Mouse (Mus musculus) lung, postnatal 36 days (tissue): ENCODE results near the gene Sirpb1b.
"Not testable (repeated sequence)": the region's sequence is repeated elsewhere in the genome, so short reads cannot be mapped to it uniquely, and the experiment has no call there.

Experiments used
- DNase-seq: peaks from one replicate; pipeline ENCODE4 v3.0.0; 2022; ENCODE audit warnings: mixed read lengths

Gene Sirpb1b

GRCm38 (mm10) chr3:15574887-15575286 lies at the start of gene Sirpb1b:
Gene Sirpb1b, minus strand, starts transcription at chr3:15575065.
- peak; percentile 57 for DNase-seq

- DNase-seq, result not testable (repeated sequence)
Measured at GRCm38 (mm10) chr3:15590377-15591117, 15.7 kb upstream of the Sirpb1b start.

- not testable (repeated sequence) for DNase-seq
Measured at GRCm38 (mm10) chr3:15586665-15587064, 11.8 kb upstream of the Sirpb1b start.

GRCm38 (mm10) chr3:15583452-15583851 lies 8.6 kb upstream of the Sirpb1b start:
- no peak for DNase-seq

- not testable (repeated sequence) for DNase-seq
Measured at GRCm38 (mm10) chr3:15582948-15583347, 8.1 kb upstream of the Sirpb1b start.

GRCm38 (mm10) chr3:15576466-15576865 lies 1.6 kb upstream of the Sirpb1b start:
- peak; percentile 60 for DNase-seq

- no peak for DNase-seq
Measured at GRCm38 (mm10) chr3:15528589-15528988, 46.3 kb downstream of the Sirpb1b start.

- DNase-seq, result not testable (repeated sequence)
Measured at GRCm38 (mm10) chr3:15513608-15514007, 61.3 kb downstream of the Sirpb1b start.

- not testable (repeated sequence) for DNase-seq
Measured at GRCm38 (mm10) chr3:15507792-15508321, 67.0 kb downstream of the Sirpb1b start.

- DNase-seq, result not testable (repeated sequence)
Measured at GRCm38 (mm10) chr3:15474831-15475230, 100.0 kb downstream of the Sirpb1b start.

- not testable (repeated sequence) for DNase-seq
Measured at GRCm38 (mm10) chr3:15470158-15470557, 104.7 kb downstream of the Sirpb1b start.
